Mouse (Mus musculus): ENCODE data around the gene Mrpl43. TPM values are rescaled to one million over a fixed set of nuclear protein-coding genes. Genes with fewer than 3 reads are reported as not detected.
A peak's percentile ranks its signal among the peaks of the same experiment; 100 is the strongest.

Gene Mrpl43
- polyA plus RNA-seq, 1 experiment, result 31.1 TPM

- TF ChIP-seq POLR2A (IDR thresholded peaks at IDR 0.05; ENCODE audit: low read depth, low read length), result no peak; the same call in 1 of the 2 replicates
- TF ChIP-seq CTCF (IDR thresholded peaks at IDR 0.05; ENCODE audit: borderline replicate concordance, insufficient read depth, low read length), result no peak
- Histone ChIP-seq H3K4me1 (ENCODE audit: control insufficient read depth, insufficient read depth, low read length) (peaks cover 6% of the 10 kb centered on the region; the same call in 1 of the 2 replicates), H3K4me3 (ENCODE audit: insufficient read depth, low read length) (peak overlapping the region; percentile 95), H3K27ac (ENCODE audit: insufficient read depth, low read length) (peak overlapping the region; percentile 99)
Measured at GRCm38 (mm10) chr19:45018351-45018831, 12.1 kb upstream of the Mrpl43 start.

- Histone ChIP-seq H3K27ac (ENCODE audit: insufficient read depth, low read length) (peak overlapping the region; percentile 99), H3K4me3 (ENCODE audit: insufficient read depth, low read length) (peak overlapping the region; percentile 95), H3K4me1 (ENCODE audit: control insufficient read depth, insufficient read depth, low read length) (peaks cover 6% of the 10 kb centered on the region; the same call in 1 of the 2 replicates)
- TF ChIP-seq POLR2A (IDR thresholded peaks at IDR 0.05; ENCODE audit: low read depth, low read length) (peak; percentile 61; the same call in 1 of the 2 replicates), CTCF (IDR thresholded peaks at IDR 0.05; ENCODE audit: borderline replicate concordance, insufficient read depth, low read length) (no peak)
Measured at GRCm38 (mm10) chr19:45017909-45018308, 11.7 kb upstream of the Mrpl43 start.

GRCm38 (mm10) chr19:45017216-45017771 is 11.1 kb upstream of the Mrpl43 start:
- TF ChIP-seq POLR2A (IDR thresholded peaks at IDR 0.05; ENCODE audit: low read depth, low read length), result no peak; the same call in none of the 2 replicates
- TF ChIP-seq CTCF (IDR thresholded peaks at IDR 0.05; ENCODE audit: borderline replicate concordance, insufficient read depth, low read length), result no peak
- peaks cover 6% of the 10 kb centered on the region; the same call in 1 of the 2 replicates for H3K4me1 ChIP-seq (ENCODE audit: control insufficient read depth, insufficient read depth, low read length)
- peak overlapping the region; percentile 54 for H3K4me3 ChIP-seq (ENCODE audit: insufficient read depth, low read length)
- H3K27ac ChIP-seq (ENCODE audit: insufficient read depth, low read length), result peak overlapping the region; percentile 99

GRCm38 (mm10) chr19:45016341-45017215 is 10.3 kb upstream of the Mrpl43 start:
- Histone ChIP-seq H3K4me1 (ENCODE audit: control insufficient read depth, insufficient read depth, low read length) (peaks cover 6% of the 10 kb centered on the region; the same call in 1 of the 2 replicates), H3K27ac (ENCODE audit: insufficient read depth, low read length) (peak overlapping the region; percentile 99), H3K4me3 (ENCODE audit: insufficient read depth, low read length) (peak overlapping the region; percentile 67)
- TF ChIP-seq CTCF (IDR thresholded peaks at IDR 0.05; ENCODE audit: borderline replicate concordance, insufficient read depth, low read length) (no peak), POLR2A (IDR thresholded peaks at IDR 0.05; ENCODE audit: low read depth, low read length) (peak; percentile 87)

GRCm38 (mm10) chr19:45015518-45016281 is 9.5 kb upstream of the Mrpl43 start:
- Histone ChIP-seq H3K27ac (ENCODE audit: insufficient read depth, low read length) (peak overlapping the region; percentile 99), H3K4me3 (ENCODE audit: insufficient read depth, low read length) (peak overlapping the region; percentile 67), H3K4me1 (ENCODE audit: control insufficient read depth, insufficient read depth, low read length) (peaks cover 6% of the 10 kb centered on the region; the same call in 1 of the 2 replicates)
- TF ChIP-seq POLR2A (IDR thresholded peaks at IDR 0.05; ENCODE audit: low read depth, low read length) (no peak; the same call in 1 of the 2 replicates), CTCF (IDR thresholded peaks at IDR 0.05; ENCODE audit: borderline replicate concordance, insufficient read depth, low read length) (no peak)

GRCm38 (mm10) chr19:45014981-45015402 is 8.8 kb upstream of the Mrpl43 start:
- peaks cover 6% of the 10 kb centered on the region; the same call in 1 of the 2 replicates for H3K4me1 ChIP-seq (ENCODE audit: control insufficient read depth, insufficient read depth, low read length)

GRCm38 (mm10) chr19:45014335-45014971 is 8.2 kb upstream of the Mrpl43 start, which contains the start of gene Lzts2:
Gene Lzts2 (plus strand): TSS chr19:45014414.
- H3K4me3 ChIP-seq (ENCODE audit: insufficient read depth, low read length), result peak within 1 kb of the TSS; percentile 67
- TF ChIP-seq POLR2A (IDR thresholded peaks at IDR 0.05; ENCODE audit: low read depth, low read length), result peak; percentile 19; the same call in 1 of the 2 replicates
- no peak for TF ChIP-seq CTCF (IDR thresholded peaks at IDR 0.05; ENCODE audit: borderline replicate concordance, insufficient read depth, low read length)
- peak within 1 kb of the TSS; percentile 99 for H3K27ac ChIP-seq (ENCODE audit: insufficient read depth, low read length)
- H3K4me1 ChIP-seq (ENCODE audit: control insufficient read depth, insufficient read depth, low read length), result 0 out of 2 replicates have a peak, but pooled peaks cover 6% of the 10 kb centered on the region

More at GRCm38 (mm10) chr19:45014981-45015402, 8.8 kb upstream of the Mrpl43 start:
- peak; percentile 70 for TF ChIP-seq POLR2A (IDR thresholded peaks at IDR 0.05; ENCODE audit: low read depth, low read length)
- TF ChIP-seq CTCF (IDR thresholded peaks at IDR 0.05; ENCODE audit: borderline replicate concordance, insufficient read depth, low read length), result no peak
- peak overlapping the region; percentile 99 for H3K27ac ChIP-seq (ENCODE audit: insufficient read depth, low read length)
- peak overlapping the region; percentile 67 for H3K4me3 ChIP-seq (ENCODE audit: insufficient read depth, low read length)

- H3K4me1 ChIP-seq (ENCODE audit: control insufficient read depth, insufficient read depth, low read length), result 0 out of 2 replicates have a peak, but pooled peaks cover 6% of the 10 kb centered on the region
Measured at GRCm38 (mm10) chr19:45013581-45014225, 7.5 kb upstream of the Mrpl43 start.

More at GRCm38 (mm10) chr19:45013581-45014225, 7.5 kb upstream of the Mrpl43 start:
- Histone ChIP-seq H3K4me3 (ENCODE audit: insufficient read depth, low read length) (no peak overlapping the region), H3K27ac (ENCODE audit: insufficient read depth, low read length) (no peak overlapping the region)
- TF ChIP-seq CTCF (IDR thresholded peaks at IDR 0.05; ENCODE audit: borderline replicate concordance, insufficient read depth, low read length) (no peak), POLR2A (IDR thresholded peaks at IDR 0.05; ENCODE audit: low read depth, low read length) (no peak)

Data from embryonic fibroblast, embryonic 13.5 days (primary cell).